Mouse (Mus musculus): ENCODE data around the gene Cenpt.

The Cenpt gene

DNA sequence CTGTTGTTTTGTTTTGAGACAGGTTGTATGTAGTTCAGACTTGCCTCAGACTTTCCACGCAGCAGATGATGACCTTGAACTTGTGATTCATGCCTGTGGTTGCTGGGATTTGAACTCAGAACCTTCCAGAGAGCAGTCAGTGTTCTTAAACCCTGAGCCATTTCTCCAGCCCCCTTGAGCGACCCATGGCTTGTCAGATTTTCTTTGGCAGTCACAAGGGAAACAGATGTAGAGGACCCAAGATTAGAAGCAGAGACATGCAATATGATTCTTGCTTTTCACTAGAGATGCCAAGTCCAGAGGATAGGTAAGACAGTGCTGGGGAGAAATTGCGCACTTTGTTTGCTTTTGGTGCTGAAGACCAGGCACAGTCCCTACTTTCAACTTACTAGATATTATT, at the start of gene Cenpt:
Gene Cenpt, minus strand, starts transcription at position 101 of the 400 bp plus-strand sequence.
- no peak for DNase-seq

- DNase-seq = no peak
Observed at GRCm38 (mm10) chr8:105900941-105901616, 48.0 kb upstream of the Cenpt start.

- peak; percentile 99 for DNase-seq
Observed at GRCm38 (mm10) chr8:105900180-105900940, 47.3 kb upstream of the Cenpt start, which contains the start of gene Pskh1. Pskh1 (plus strand) TSS chr8:105900441.

DNA sequence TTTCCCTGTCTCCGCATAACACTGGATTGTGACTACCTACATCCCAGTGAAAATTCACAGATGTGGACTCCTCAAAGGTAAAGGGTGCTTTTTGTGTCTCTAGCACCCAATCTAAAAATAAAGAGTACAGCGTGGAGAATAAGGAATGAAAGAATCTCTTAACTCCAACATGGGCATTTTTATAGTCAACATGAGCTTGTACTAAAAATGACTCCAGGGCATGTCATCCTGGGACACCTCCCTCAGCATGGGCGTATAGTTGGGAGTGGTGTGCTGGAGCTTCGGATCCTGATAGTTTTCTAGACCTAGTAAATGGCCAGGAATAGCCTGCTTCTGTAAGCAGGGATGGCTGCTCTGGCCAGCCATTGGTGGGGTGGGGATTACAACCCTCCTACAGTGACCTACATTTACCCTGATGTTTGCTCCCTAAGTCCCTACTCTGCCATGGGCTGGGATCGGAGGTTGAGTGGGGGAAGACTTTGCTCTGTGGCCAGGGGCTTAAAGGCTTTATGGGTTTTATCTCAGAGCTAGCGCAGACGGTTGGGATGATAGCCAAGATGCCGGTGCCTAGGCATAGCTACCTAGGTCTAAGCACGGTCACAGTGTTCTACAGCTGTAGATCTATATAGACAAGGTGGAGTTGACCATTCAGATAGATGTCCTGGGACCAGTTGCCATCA, 44.9 kb upstream of the Cenpt start:
- DNase-seq = no peak

DNA sequence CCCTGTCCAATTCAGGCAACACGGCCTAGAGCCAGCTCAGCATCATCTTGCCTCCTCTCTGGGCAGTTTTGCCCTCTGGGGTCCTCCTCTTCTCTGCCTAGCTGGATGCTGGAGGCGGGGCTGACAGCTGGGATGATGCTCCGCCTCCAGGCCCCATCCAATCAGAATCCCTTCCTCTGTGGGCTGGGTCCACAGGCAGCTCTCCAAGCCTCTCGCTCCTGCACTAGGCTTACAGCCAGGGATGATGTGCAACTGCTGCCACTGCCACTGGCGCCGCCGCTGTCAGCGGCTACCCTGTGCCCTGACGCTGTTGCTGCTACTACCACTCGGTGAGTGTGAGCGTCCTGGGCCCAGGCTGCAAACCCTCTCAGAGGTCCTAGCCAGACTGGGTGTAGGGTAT, 40.3 kb upstream of the Cenpt start, which contains the start of gene Nrn1l:
Gene Nrn1l, plus strand, starts transcription at position 229 of the 400 bp plus-strand sequence.
- peak; percentile 98 for DNase-seq

DNA sequence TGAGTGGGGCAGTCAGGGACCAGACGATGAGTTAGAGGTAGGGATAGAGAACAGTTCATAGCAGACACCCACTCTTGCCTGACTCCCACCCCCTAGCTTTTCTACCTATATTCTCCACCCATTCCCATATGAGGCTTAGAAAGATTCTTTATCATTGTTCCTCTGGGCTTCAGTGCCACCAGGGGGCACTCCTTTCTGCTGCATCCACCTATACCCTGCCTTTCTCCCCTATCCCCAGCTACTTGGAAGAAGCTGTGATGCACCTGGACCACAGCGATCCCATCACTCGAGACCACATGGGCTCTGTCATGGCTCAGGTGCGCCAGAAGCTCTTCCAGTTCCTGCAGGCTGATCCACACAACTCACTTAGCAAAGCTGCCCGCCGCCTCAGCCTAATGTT, 39.4 kb upstream of the Cenpt start:
- no peak for DNase-seq

GRCm38 (mm10) chr8:105890870-105891269, 37.8 kb upstream of the Cenpt start:
- DNase-seq = peak; percentile 95

GRCm38 (mm10) chr8:105889756-105890465, 36.8 kb upstream of the Cenpt start:
- DNase-seq = no peak

GRCm38 (mm10) chr8:105880754-105881520, 27.9 kb upstream of the Cenpt start, which contains the start of gene Edc4:
Edc4 (plus strand) TSS chr8:105880881.
- DNase-seq = peak; percentile 98

DNA sequence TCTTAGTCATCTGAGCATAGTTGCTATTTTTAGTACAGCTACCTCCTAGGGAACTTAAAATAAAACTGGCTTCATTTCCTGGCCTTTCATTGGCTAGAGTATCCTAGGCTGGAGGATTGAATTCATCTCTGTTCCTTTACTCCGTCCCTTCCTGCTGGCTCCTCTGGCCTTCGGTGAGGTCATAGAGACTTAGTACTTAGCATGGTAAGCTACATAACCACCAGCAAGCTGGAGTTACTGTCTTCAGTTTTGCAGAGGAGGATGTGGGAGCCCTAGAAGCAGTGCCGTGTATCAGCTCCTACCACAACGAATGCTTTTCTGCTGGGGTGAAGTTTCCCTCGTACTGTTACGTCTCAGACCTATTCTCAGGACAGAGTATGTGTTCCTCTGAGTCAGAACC, 21.2 kb upstream of the Cenpt start:
- DNase-seq = peak; percentile 94

DNA sequence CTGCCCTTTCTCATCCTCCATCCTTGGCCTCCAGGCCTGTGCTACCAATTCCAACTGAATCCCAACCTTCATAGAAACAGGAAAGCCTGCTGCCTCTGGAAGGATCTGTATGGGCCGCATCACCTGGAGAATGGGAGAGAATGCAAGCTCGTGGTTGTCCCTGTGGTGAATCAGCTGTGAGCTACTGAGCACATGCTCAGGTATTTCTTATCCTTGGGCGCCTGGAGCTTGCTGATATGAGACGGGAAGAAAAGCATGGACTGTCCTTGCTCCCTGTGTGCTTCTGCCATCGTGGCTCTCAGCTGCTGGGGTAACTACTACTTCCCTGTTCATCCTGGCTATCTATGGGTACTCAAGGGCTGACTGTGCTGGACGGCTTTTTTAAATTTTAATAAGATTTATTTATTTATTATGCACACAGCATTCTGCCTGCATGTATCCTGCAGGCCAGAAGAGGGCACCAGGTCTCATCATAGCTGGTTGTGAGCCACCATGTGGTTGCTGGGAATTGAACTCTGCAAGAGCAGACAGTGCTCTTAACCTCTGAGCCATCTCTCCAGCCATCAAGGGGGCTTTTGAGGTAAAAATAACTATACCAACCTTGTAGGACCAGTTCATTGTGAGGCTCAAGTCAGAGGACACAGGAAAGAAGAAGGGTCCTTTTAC, 13.4 kb upstream of the Cenpt start:
- DNase-seq = no peak

DNA sequence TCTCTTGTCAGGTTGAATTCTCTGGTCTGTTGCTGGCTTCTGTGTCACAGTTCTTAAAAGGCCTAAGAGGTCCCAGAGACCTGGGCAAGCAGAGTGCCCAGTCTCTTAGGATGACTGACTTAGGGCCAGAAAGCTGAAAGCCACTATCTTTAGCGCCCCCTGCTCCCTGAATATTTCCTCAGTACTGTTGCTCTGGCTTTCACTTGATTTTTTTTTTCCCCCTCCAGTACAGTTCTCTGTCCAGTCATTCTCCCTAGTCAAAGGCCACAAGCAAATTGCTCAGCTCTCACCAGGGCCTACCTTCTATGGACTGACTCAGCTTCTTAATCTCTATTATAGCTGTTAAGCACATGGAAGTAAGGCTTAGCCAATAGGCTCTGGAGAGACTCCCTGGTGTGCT, 8.9 kb upstream of the Cenpt start:
- no peak for DNase-seq

- peak; percentile 100 for DNase-seq
Observed at GRCm38 (mm10) chr8:105860143-105860981, 7.3 kb upstream of the Cenpt start, which contains the start of gene Nutf2. Nutf2 (plus strand) TSS chr8:105860580.

- no peak for DNase-seq
Observed at GRCm38 (mm10) chr8:105859314-105859713, 6.2 kb upstream of the Cenpt start.

GRCm38 (mm10) chr8:105858495-105858894, 5.4 kb upstream of the Cenpt start:
- no peak for DNase-seq

DNA sequence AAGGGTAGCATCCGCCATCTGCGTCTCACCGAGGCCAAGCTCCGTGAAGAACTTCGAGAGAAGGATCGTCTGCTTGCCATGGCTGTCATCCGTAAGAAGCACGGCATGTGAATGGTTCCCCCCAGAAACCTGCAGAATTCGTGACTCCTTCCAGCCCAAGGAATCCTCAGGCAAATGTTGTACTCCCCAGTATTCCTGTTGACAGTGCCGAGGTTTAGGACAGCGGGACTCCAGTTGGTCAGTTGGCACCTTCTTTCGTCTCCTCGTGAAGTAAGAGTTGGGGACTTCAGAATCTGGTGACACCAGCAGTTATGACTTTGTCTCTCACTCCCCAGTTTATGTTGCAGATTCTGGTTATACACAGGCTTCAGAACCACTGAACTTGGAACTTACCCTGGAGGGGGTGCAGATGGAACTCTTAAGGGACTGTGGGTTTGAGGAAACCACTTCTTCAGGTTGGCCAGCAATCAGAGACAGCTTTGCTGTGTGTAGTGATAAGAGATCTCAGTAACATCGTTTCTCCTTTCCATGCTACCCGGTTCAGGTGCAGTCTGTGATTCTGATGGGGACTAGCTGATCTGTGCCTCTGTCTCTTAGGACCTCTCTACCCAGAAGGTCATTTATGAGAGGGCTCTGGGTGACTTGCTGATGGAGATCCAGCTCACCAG, 3.2 kb upstream of the Cenpt start:
- DNase-seq = no peak

DNA sequence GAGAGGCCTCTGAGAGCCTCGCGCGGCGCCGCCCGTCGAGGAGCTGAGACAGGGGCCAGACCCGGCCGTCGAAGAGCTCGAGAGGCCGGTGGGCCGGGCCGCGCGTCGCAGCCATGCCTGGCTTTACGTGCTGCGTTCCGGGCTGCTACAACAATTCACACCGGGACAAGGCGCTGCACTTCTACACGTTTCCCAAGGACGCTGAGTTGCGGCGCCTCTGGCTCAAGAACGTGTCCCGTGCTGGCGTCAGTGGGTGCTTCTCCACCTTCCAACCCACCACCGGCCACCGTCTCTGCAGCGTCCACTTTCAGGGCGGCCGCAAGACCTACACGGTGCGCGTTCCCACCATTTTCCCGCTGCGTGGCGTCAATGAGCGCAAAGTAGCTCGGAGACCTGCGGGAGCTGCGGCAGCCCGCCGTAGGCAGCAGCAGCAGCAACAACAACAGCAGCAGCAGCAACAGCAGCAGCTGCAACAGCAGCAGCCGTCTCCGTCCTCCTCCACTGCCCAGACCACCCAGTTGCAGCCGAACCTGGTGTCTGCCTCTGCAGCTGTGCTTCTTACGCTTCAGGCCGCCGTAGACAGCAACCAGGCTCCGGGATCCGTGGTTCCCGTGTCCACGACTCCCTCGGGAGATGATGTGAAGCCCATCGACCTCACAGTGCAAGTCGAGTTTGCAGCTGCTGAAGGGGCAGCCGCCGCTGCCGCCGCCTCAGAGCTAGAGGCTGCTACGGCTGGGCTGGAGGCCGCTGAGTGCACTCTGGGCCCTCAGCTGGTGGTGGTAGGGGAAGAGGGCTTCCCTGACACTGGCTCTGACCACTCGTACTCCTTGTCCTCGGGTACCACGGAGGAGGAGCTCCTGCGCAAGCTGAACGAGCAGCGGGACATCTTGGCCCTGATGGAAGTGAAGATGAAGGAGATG, 2.4 kb upstream of the Cenpt start:
- DNase-seq = peak; percentile 95

- peak; percentile 99 for DNase-seq
Observed at GRCm38 (mm10) chr8:105854715-105855216, 1.7 kb upstream of the Cenpt start, which contains the start of gene Thap11. Thap11 (plus strand) TSS chr8:105855132.

Data from heart, adult 11 months (tissue).